Mouse (Mus musculus) stomach, postnatal 0 days (tissue): ENCODE measurements at regions not wholly inside any gene's neighbourhood (a gene's known extent, or its start where the extent isn't known, plus 50 kb on each side); places are given as distances from the start of the nearest gene placed in this dataset.

Experiments
- CTCF ChIP-seq: IDR thresholded peaks from 2 replicates; pipeline ENCODE4 v1.5.1; 2016; ENCODE audit warnings: antibody characterized with exemption, low read depth, mild to moderate bottlenecking, moderate library complexity
- EP300 ChIP-seq: optimal IDR thresholded peaks from 2 replicates; pipeline ENCODE3; 2016; ENCODE audit warnings: antibody characterized with exemption

GRCm38 (mm10) chr8:17587261-17587861 lies 1390.7 kb downstream of the Defb40 start:
- TF ChIP-seq CTCF (no peak), EP300 (no peak)
